Mouse (Mus musculus): ENCODE measurements at regions not wholly inside any gene's neighbourhood (a gene's known extent, or its start where the extent isn't known, plus 50 kb on each side); places are given as distances from the start of the nearest gene placed in this dataset.
"Not testable (repeated sequence)": the region's sequence is repeated elsewhere in the genome, so short reads cannot be mapped to it uniquely, and the experiment has no call there.

- DNase-seq (ENCODE audit: extremely low spot score in 1 of 2, low spot score in 2 of 2), result no peak
- intact Hi-C loops (cut with DNase I), result no loop called here
Observed at GRCm38 (mm10) chr5:17141555-17141954, 231.4 kb upstream of the Speer4f2 start.

DNA sequence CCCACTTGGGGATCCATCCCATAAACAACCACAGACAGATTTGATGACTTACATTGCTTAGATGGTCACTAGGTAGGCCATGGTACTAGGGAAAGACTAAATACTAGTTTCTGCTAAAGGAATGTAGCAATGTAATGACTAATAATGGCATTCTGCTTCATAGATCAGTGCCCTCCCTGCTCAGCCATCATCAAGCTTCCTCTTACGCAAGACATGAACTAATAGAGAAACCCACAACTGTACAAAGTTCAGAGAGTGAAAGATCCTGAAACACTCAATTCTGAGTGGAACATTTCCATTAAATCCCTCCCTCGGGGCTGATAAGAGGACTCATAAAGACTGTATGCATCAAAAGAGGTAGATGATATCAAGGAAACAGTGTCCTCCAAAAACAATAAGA is 198.4 kb upstream of the Speer4f2 start:
- intact Hi-C loops (cut with DNase I), result no loop called here
- DNase-seq (ENCODE audit: extremely low spot score in 1 of 2, low spot score in 2 of 2), result no peak

GRCm38 (mm10) chr5:17176771-17177170 is 196.2 kb upstream of the Speer4f2 start:
- no peak for DNase-seq (ENCODE audit: extremely low spot score in 1 of 2, low spot score in 2 of 2)
- intact Hi-C loops (cut with DNase I), result no loop called here

- intact Hi-C loops (cut with DNase I), result no loop called here
- no peak for DNase-seq (ENCODE audit: extremely low spot score in 1 of 2, low spot score in 2 of 2)
Observed at GRCm38 (mm10) chr5:17208554-17209283, 164.3 kb upstream of the Speer4f2 start.

GRCm38 (mm10) chr5:17210723-17211245 is 162.2 kb upstream of the Speer4f2 start:
- DNase-seq (ENCODE audit: extremely low spot score in 1 of 2, low spot score in 2 of 2), result no peak
- intact Hi-C loops (cut with DNase I), result no loop called here

- peak in 1 of 2 experiments; percentile 14 for DNase-seq (ENCODE audit: extremely low spot score in 1 of 2, low spot score in 2 of 2)
- intact Hi-C loops (cut with DNase I), result not testable (repeated sequence)
Observed at GRCm38 (mm10) chr5:17223542-17223941, 149.4 kb upstream of the Speer4f2 start.

DNA sequence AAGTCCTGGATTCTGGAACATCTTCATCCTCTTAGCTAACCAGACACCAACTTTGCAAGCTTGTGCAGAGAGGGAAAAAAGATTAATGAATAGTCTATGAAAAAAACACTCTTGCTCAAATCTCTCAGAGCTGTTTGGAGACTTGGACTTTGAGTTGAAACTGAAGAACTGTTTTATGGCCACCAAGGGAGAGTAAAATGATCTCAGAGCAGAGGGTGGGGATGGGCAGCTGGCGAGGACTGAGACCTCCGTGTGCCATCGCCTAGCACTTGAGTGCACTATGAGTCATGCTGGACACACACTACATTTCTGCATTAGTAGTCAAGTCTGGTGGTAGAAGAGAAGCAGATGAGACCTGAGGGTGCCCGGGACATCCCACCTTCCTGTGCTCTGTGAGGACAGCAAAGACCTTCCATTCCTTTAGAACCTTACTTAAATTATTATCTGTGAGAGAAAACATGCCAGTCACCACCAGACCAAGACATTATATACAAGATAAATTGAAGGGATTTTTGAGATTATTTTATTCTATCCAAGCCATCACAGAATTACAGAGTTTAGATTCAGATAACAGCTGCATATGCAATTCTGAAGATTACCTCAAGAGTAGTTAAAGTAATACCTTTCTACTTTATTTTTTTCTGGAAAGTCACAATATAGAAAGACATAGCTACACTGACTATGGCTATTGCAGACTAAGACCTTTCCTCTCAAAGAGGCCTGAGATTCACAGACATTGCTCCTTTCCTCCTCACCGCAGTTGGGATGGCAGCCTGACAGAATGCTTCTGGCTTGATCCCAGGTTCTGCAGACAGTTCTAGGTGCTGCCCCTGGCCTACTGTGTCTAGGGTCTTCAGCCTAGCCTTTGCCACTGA is 125.0 kb upstream of the Speer4f2 start:
- DNase-seq (ENCODE audit: extremely low spot score in 1 of 2, low spot score in 2 of 2), result no peak
- intact Hi-C loops (cut with DNase I), result no loop called here

GRCm38 (mm10) chr5:17260541-17261325 is 112.2 kb upstream of the Speer4f2 start:
- DNase-seq (ENCODE audit: extremely low spot score in 1 of 2, low spot score in 2 of 2), result no peak
- intact Hi-C loops (cut with DNase I), result no loop called here

DNA sequence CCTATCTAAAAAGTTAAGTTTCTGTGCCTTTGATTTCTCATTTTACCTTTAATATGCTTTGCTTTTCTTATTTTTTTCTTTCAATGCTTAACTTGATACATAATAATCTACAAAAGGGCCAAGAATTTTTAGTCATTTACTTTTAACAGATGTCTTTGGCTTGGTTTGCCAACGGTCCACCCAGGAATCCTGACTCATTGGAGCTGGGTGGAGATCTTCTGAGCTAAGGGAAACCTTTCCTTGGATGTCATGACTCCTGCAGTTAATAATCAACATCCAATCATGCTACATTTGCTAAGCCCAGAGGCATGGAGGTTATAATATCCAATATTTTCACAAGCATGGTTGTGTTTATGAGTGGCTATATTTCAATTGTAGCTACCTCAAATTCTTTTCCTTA is 110.9 kb upstream of the Speer4f2 start:
- intact Hi-C loops (cut with DNase I), result no loop called here
- DNase-seq (ENCODE audit: extremely low spot score in 1 of 2, low spot score in 2 of 2), result no peak

DNA sequence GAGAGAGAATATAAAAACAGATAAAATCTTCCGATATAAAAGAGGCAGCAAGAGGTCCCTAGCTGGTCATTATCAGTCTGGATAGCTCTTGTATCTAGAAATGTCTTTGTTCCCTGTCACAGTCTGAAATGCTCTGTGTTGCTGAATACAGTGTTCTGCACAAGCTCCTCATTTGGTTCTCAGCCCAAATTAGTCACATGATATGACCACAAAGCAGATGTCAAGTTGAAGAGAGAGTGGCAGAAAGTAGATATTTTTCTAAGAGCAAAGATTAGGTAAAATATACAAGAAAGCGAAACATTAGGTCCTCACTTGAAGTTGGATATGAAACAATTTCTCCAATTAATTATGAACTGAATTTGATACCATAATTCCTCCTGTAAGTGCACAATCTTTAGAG is 101.8 kb upstream of the Speer4f2 start:
- intact Hi-C loops (cut with DNase I), result no loop called here
- DNase-seq (ENCODE audit: extremely low spot score in 1 of 2, low spot score in 2 of 2), result no peak

DNA sequence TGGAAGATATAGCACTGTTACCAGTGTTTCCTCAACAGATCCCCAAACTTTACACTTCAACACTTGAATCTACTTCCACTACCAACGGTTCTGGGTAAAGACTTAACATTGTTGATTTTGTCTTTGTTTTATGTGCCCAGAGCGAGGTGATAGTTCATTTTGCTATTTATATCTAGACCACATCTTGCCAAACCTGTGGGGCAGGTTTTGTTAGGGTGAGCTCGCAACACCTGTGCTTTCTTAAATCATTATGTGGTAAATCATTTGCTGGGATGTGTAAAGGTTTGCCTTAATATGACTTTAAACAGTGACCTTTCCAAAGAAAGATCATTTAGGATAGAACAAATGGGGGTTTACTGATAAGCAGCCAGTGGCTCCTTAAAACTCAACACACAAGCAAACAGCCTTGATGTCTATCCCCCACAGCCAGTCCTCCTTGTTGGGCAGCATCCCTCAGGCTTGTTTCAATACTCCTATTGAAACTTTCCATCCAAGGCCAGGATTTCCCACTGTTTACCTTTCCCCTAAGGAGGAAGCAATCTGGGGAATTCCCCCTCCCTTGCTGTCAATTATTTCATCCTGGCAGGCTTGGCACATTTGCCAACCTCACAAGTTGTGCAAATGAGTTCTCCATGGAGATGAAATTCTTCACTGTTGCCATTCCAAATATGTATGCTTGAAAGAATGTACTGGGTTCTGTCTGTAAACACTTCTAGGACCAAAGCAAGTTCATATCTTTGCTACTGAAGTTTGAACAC is 101.1 kb upstream of the Speer4f2 start:
- no peak for DNase-seq (ENCODE audit: extremely low spot score in 1 of 2, low spot score in 2 of 2)
- intact Hi-C loops (cut with DNase I), result no loop called here

- intact Hi-C loops (cut with DNase I), result no loop called here
- no peak for DNase-seq (ENCODE audit: extremely low spot score in 1 of 2, low spot score in 2 of 2)
Observed at GRCm38 (mm10) chr5:17275346-17275745, 97.6 kb upstream of the Speer4f2 start.

DNA sequence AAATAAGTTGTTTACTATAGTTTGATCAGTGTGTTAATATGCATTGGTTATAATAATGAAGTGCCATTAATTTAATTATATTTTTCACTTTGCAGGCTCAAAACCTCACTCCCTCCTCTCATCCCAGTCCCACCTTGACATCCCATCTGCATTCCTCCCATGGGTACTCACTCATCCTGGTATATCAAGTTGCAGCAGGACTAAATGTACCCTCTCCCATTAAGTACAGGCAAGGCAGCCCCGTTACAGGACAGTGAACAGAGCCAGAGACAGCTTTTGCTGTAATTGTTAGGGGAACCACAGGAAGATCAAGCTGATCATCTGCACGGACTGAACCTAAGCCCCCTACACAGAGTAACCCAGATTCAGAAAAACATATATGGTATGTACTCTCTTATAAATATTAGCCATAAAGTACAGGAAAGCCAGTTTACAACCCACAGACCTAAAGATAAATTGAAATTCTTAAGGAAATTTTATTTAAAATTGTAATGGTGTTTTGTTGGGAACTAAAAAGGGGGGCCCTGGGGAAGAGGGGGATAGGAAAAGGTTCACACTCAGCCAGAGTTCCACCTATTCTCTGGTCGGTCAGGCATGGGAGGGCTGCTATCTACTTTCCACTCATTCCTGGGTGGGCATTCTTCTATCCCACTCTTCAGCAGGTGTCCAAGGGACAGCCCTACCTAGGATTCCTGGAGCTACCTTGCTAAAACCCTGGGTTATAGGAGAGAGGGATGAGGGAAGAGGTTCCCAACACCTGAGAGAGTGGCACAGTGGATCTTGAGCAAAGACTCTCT is 96.0 kb upstream of the Speer4f2 start:
- no peak for DNase-seq (ENCODE audit: extremely low spot score in 1 of 2, low spot score in 2 of 2)
- intact Hi-C loops (cut with DNase I), result no loop called here

GRCm38 (mm10) chr5:17280203-17280602 is 92.8 kb upstream of the Speer4f2 start:
- intact Hi-C loops (cut with DNase I), result no loop called here
- DNase-seq (ENCODE audit: extremely low spot score in 1 of 2, low spot score in 2 of 2), result no peak

DNA sequence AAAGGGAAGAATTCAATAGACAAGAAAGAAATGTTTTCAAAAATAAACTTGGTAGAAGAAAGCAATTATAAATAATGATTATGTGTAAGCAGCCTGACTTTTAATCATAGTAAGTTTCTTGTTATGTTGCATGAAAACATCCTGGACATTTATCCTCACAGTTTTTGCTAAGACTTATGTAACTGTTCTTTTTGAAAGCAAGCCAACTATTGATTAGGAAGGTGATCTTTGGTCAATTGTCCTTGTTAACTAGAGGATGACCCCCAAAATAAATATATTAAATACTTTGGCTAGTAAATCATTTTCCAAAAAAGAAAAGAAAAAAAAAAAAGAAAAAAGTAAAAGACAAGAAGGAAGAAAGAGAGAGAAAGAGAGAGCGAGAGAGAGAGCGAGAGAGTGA is 92.0 kb upstream of the Speer4f2 start:
- DNase-seq (ENCODE audit: extremely low spot score in 1 of 2, low spot score in 2 of 2), result no peak
- intact Hi-C loops (cut with DNase I), result no loop called here

DNA sequence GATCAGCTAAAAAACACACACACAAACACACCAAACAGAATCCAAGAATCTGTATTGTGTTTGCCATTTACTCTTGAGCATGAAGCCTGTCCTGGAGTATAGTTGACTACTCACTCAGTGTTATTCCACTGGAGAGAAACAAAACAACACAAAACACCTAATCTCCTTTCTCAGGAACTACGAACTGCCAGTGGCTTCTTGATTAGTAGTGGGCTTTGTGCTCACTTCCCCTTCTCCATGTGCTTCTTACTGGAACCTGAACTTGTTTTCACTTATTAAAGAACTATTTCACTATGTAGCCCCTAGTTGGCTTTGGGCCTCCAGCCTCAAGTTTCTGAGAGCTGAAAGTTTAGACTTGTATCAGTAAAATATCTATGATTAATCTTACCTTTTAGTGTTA is 84.0 kb upstream of the Speer4f2 start:
- DNase-seq (ENCODE audit: extremely low spot score in 1 of 2, low spot score in 2 of 2), result no peak
- intact Hi-C loops (cut with DNase I), result no loop called here

DNA sequence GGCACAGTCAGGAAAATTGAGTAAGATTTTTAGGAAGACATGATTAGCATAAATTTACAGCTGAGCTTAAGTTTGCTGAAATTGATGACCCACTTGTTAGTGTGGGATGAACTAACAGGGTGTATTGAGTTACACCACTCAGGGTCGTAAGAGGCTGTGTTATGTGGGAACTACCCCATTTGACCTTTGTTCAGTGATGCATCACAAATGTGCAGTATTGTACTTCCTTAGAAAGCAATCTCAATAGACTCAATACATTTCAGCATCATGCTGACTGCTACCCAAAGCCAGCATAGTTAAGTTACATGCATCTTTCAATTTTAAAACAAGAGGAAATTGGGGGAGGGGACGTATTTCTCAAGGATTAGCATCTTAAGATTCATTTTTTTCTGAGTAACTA is 80.4 kb upstream of the Speer4f2 start:
- intact Hi-C loops (cut with DNase I), result no loop called here
- no peak for DNase-seq (ENCODE audit: extremely low spot score in 1 of 2, low spot score in 2 of 2)

DNA sequence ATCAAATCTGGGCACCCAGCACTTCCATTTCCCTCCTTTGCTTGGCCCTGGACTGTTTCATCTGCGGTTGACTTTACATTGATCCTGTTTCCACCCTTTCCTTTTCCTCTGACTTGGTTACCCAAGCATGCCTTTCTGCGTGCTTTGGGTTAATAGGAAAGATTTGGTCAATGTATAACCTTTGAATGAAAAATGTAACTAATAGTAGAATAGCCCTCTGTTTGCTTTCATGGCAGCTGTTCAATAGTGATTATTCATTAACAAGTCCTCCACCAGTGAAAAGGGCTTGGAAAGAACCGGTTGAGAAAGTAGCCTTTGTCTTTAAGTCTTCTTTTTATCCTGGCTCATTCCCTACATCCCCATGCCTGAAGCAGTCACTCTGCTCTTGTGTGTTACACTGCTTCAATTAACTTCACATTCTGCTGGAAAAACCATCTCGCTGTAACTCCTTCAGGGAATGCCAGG is 76.4 kb upstream of the Speer4f2 start:
- DNase-seq (ENCODE audit: extremely low spot score in 1 of 2, low spot score in 2 of 2), result no peak
- intact Hi-C loops (cut with DNase I), result no loop called here
